Mouse (Mus musculus) granulocyte monocyte progenitor cell, adult 5-6 weeks (primary cell): ENCODE results near the gene Klk15. TPM values are rescaled to one million over a fixed set of nuclear protein-coding genes. Genes with fewer than 3 reads are reported as not detected.
"Not testable (repeated sequence)": the region's sequence is repeated elsewhere in the genome, so short reads cannot be mapped to it uniquely, and the experiment has no call there.

Experiments
- ATAC-seq: replicated peaks from 2 replicates; pipeline ENCODE4 v1.8.0; 2016; ENCODE audit warnings: mild to moderate bottlenecking, moderate TSS enrichment, inconsistent platforms; ENCODE audit not compliant: poor library complexity, severe bottlenecking
- total RNA-seq, 2 experiments: library from RNA; stranded (forward) in 1 of 2; stranded (reverse) in 1 of 2; fragments of 200-712, 200-1000 nt in 1 of 2; fragments of >200 nt in 1 of 2; fragmentation: Nextera tagmentation in 1 of 2; gene quantifications; 2 replicates each; pipeline ENCODE4 v1.2.3; 2014 to 2017

The Klk15 gene
- total RNA-seq, 2 experiments from 2014 or later, result not detected

DNA sequence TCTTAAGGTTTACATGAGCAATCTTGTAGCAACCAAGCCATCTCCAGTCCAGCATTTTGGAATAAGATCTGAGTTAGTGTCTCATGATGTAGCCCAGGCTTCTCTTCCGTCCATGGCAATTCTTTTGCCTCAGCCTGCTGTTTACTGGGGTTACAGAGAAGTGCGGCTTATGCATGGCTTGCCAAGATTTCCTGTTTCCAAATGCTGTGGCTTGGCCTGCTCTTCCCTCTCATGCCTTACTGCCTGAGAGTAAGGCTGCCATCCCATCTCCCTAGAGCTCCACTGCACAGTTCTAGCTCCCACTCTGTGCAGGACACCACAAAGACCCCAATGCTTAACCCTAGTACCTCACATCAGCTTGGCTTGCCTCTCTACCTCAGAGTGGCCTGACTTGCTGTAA, 34.1 kb downstream of the Klk15 start:
- ATAC-seq, result peak; percentile 62

DNA sequence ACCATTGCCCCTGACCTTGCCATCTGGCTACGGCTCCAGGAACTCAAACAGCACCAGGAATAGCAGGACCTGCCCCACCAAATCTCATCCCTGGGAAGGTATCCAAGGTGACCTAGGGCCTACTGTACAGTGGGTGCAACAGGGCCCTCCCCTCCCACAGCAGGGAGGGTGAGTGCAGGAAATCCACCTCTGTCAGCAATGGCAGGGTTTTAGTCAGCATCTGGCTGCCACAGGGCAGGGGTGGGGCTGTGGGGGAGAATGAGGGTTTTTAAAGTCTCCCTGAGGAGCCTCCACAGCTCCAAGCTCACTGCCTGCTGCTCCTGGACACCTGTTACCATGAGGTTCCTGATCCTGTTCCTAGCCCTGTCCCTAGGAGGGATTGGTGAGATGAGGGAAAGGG, 42.2 kb downstream of the Klk15 start, which contains the start of gene Klk1b9:
Klk1b9 (plus strand) TSS at position 301 of the 400 bp plus-strand sequence.
- not testable (repeated sequence) for ATAC-seq

DNA sequence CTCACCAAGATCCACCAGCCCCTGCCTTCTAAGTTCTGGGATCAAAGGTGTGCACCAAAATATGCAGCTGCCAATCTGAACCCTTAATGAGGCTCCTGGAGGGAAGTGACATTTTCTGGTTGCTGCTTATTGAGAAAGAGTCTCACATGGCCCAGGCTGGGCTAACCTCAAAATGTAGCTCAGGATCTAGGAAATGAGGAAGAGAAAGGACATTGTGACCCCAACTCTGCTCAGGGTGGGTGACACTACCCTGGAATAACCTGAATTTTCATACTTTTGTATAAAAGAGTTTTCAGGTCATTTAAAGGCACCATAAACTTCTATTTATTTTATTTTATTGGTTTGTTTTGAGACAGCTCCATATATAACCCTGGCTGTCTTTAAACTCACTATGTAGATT, 52.1 kb downstream of the Klk15 start:
- peak; percentile 56 for ATAC-seq

Other genes starting within 250 kb of the Klk15 start
- gene Klk14, start 243.3 kb upstream of the Klk15 start, total RNA-seq (2014; fragmentation: Nextera tagmentation), result not detected in 2 replicates
- not detected in 2 replicates for gene Klk14, start 243.3 kb upstream of the Klk15 start, total RNA-seq (2017)
- not detected in 2 replicates for gene Klk13, start 221.2 kb upstream of the Klk15 start, total RNA-seq (2014; fragmentation: Nextera tagmentation)
- not detected in 2 replicates for gene Klk13, start 221.2 kb upstream of the Klk15 start, total RNA-seq (2017)
- gene Klk12, start 164.8 kb upstream of the Klk15 start, total RNA-seq (2014; fragmentation: Nextera tagmentation), result not detected in 2 replicates
- not detected in 2 replicates for gene Klk12, start 164.8 kb upstream of the Klk15 start, total RNA-seq (2017)
- not detected in 2 replicates for gene Klk11, start 159.1 kb upstream of the Klk15 start, total RNA-seq (2014; fragmentation: Nextera tagmentation)
- gene Klk11, start 159.1 kb upstream of the Klk15 start, total RNA-seq (2017), result not detected in 2 replicates
- gene Klk10, start 152.7 kb upstream of the Klk15 start, total RNA-seq (2014; fragmentation: Nextera tagmentation), result not detected in 2 replicates
- not detected in 2 replicates for gene Klk10, start 152.7 kb upstream of the Klk15 start, total RNA-seq (2017)
- not detected in 2 replicates for gene Klk9, start 141.8 kb upstream of the Klk15 start, total RNA-seq (2014; fragmentation: Nextera tagmentation)
- gene Klk9, start 141.8 kb upstream of the Klk15 start, total RNA-seq (2017), result not detected in 2 replicates
- 19.5 and 25.4 TPM in 2 replicates for gene Klk8, start 136.2 kb upstream of the Klk15 start, total RNA-seq (2014; fragmentation: Nextera tagmentation)
- gene Klk8, start 136.2 kb upstream of the Klk15 start, total RNA-seq (2017), result 10.8 and 11.1 TPM in 2 replicates
- not detected in 2 replicates for gene Klk7, start 122.4 kb upstream of the Klk15 start, total RNA-seq (2014; fragmentation: Nextera tagmentation)
- not detected in 2 replicates for gene Klk7, start 122.4 kb upstream of the Klk15 start, total RNA-seq (2017)
- not detected in 2 replicates for gene Klk6, start 109.2 kb upstream of the Klk15 start, total RNA-seq (2014; fragmentation: Nextera tagmentation)
- gene Klk6, start 109.2 kb upstream of the Klk15 start, total RNA-seq (2017), result not detected in 2 replicates
- gene Klk5, start 91.8 kb upstream of the Klk15 start, total RNA-seq (2014; fragmentation: Nextera tagmentation), result not detected in 2 replicates
- gene Klk5, start 91.8 kb upstream of the Klk15 start, total RNA-seq (2017), result not detected in 2 replicates
- not detected in 2 replicates for gene Klk4, start 52.6 kb upstream of the Klk15 start, total RNA-seq (2014; fragmentation: Nextera tagmentation)
- gene Klk4, start 52.6 kb upstream of the Klk15 start, total RNA-seq (2017), result not detected in 2 replicates
- gene Klk1b8, start 16.9 kb downstream of the Klk15 start, total RNA-seq (2014; fragmentation: Nextera tagmentation), result not detected in 2 replicates
- gene Klk1b8, start 16.9 kb downstream of the Klk15 start, total RNA-seq (2017), result not detected in 2 replicates
- gene Klk1b1, start 33.0 kb downstream of the Klk15 start, total RNA-seq (2014; fragmentation: Nextera tagmentation), result not detected in 2 replicates
- not detected in 2 replicates for gene Klk1b1, start 33.0 kb downstream of the Klk15 start, total RNA-seq (2017)
- gene Klk1b9, start 42.3 kb downstream of the Klk15 start, total RNA-seq (2014; fragmentation: Nextera tagmentation), result not detected in 2 replicates
- gene Klk1b9, start 42.3 kb downstream of the Klk15 start, total RNA-seq (2017), result not detected in 2 replicates
- not detected in 2 replicates for gene Klk1b11, start 62.1 kb downstream of the Klk15 start, total RNA-seq (2014; fragmentation: Nextera tagmentation)
- gene Klk1b11, start 62.1 kb downstream of the Klk15 start, total RNA-seq (2017), result not detected in 2 replicates
- not detected in 2 replicates for gene Klk1b26, start 78.4 kb downstream of the Klk15 start, total RNA-seq (2014; fragmentation: Nextera tagmentation)
- gene Klk1b26, start 78.4 kb downstream of the Klk15 start, total RNA-seq (2017), result not detected in 2 replicates
- gene Klk1b27, start 118.5 kb downstream of the Klk15 start, total RNA-seq (2014; fragmentation: Nextera tagmentation), result not detected in 2 replicates
- gene Klk1b27, start 118.5 kb downstream of the Klk15 start, total RNA-seq (2017), result not detected in 2 replicates
- not detected in 2 replicates for gene Klk1b21, start 168.6 kb downstream of the Klk15 start, total RNA-seq (2014; fragmentation: Nextera tagmentation)
- not detected in 2 replicates for gene Klk1b21, start 168.6 kb downstream of the Klk15 start, total RNA-seq (2017)
- gene Klk1b22, start 178.9 kb downstream of the Klk15 start, total RNA-seq (2014; fragmentation: Nextera tagmentation), result not detected in 2 replicates
- gene Klk1b22, start 178.9 kb downstream of the Klk15 start, total RNA-seq (2017), result not detected in 2 replicates
- not detected in 2 replicates for gene Klk1b16, start 203.0 kb downstream of the Klk15 start, total RNA-seq (2014; fragmentation: Nextera tagmentation)
- gene Klk1b16, start 203.0 kb downstream of the Klk15 start, total RNA-seq (2017), result not detected in 2 replicates